ENCODE assay signal across 27 mouse cellular contexts in genomic region chr6:72154938-72155531, GRCm38 (mm10). TPM values are rescaled to one million over a fixed set of nuclear protein-coding genes. Genes with fewer than 3 reads are reported as not detected.
DNase-seq lines count a peak whose midpoint lies in the region; ATAC-seq and TF ChIP-seq lines count a peak whose summit lies in the region.
"Had no signal": no experiment of that assay in that cellular context is flagged by ENCODE, and none has a peak within 500 bp of the region (broad histone marks: within the 10 kb centered on the region; RNA-seq: fewer than 3 reads in every experiment).

No protein-coding gene starts in this region.

- H3K9me3 ChIP-seq in liver, embryonic 13.5 days (replicated peaks) = no peaks in the 10 kb centered on the region
- H3K9me3 ChIP-seq in liver, postnatal 0 days (ENCODE audit: low read length) = no peaks in the 10 kb centered on the region; the same call in 1 of the 2 replicates
- H3K9me3 ChIP-seq: embryonic facial prominence, embryonic 13.5 days; forebrain, embryonic 15.5 days; hindbrain, embryonic 12.5 days; kidney, embryonic 15.5 days; limb, embryonic 13.5 days; neural tube, embryonic 15.5 days had no signal

- H3K27ac ChIP-seq in liver, embryonic 13.5 days = no peak overlapping the region
- no peak overlapping the region for H3K27ac ChIP-seq in liver, postnatal 0 days (ENCODE audit: low read depth)
- H3K27ac ChIP-seq: embryonic facial prominence, embryonic 13.5 days; forebrain, embryonic 15.5 days; heart, embryonic 13.5 days; hindbrain, embryonic 12.5 days; kidney, embryonic 15.5 days; limb, embryonic 13.5 days; neural tube, embryonic 15.5 days; stomach, postnatal 0 days had no signal

- H3K27me3 ChIP-seq in liver, embryonic 13.5 days = no peaks in the 10 kb centered on the region
- H3K27me3 ChIP-seq in liver, postnatal 0 days (ENCODE audit: insufficient read depth, low read length) = no peaks in the 10 kb centered on the region
- H3K27me3 ChIP-seq in myocyte (ENCODE audit: control insufficient read depth, insufficient read depth, insufficient read length) = no peaks in the 10 kb centered on the region
- H3K27me3 ChIP-seq: embryonic facial prominence, embryonic 13.5 days; forebrain, embryonic 15.5 days; heart, embryonic 13.5 days; hindbrain, embryonic 12.5 days; kidney, embryonic 15.5 days; limb, embryonic 13.5 days; neural tube, embryonic 15.5 days had no signal

- 74% methylated on average over 7 of the region's 7 CpGs for WGBS in liver, embryonic 13.5 days (ENCODE audit: insufficient replicate concordance)
- 85% methylated on average over 7 of the region's 7 CpGs for WGBS in liver, postnatal 0 days (ENCODE audit: insufficient replicate concordance)

- TF ChIP-seq CTCF in liver, postnatal 0 days (IDR thresholded peaks at IDR 0.05; ENCODE audit: low read depth) = no peak

- H3K4me1 ChIP-seq in liver, embryonic 13.5 days (replicated peaks) = no peaks in the 10 kb centered on the region
- peaks cover 1% of the 10 kb centered on the region; the same call in 1 of the 2 replicates for H3K4me1 ChIP-seq in liver, postnatal 0 days (ENCODE audit: insufficient read depth)
- H3K4me1 ChIP-seq: embryonic facial prominence, embryonic 13.5 days; forebrain, embryonic 15.5 days; heart, embryonic 13.5 days; hindbrain, embryonic 12.5 days; kidney, embryonic 15.5 days; limb, embryonic 13.5 days; neural tube, embryonic 15.5 days had no signal

- H3K79me2 ChIP-seq in myocyte (ENCODE audit: control insufficient read depth, insufficient read depth) = no peaks in the 10 kb centered on the region

- peak; percentile 11 for TF ChIP-seq POLR2A in myocyte (IDR thresholded peaks at IDR 0.05; ENCODE audit: insufficient read length, low read depth)

- peaks cover 64% of the 10 kb centered on the region for H3K36me3 ChIP-seq in liver, embryonic 13.5 days
- H3K36me3 ChIP-seq in liver, postnatal 0 days (replicated peaks; ENCODE audit: insufficient read depth, low read length) = peaks cover 54% of the 10 kb centered on the region
- H3K36me3 ChIP-seq in myocyte (ENCODE audit: control insufficient read depth, insufficient read depth) = peaks cover 14% of the 10 kb centered on the region

- no peak for DNase-seq in liver, embryonic 13.5 days
- no peak for DNase-seq in liver, postnatal 0 days
- peak; percentile 34 for DNase-seq in gastrocnemius, postnatal 14 days
- DNase-seq in cerebellum, postnatal 25 days = no peak
- no peak for DNase-seq in lung, postnatal 25 days (ENCODE audit: low spot score)
- DNase-seq: adrenal gland, postnatal 14 days; cerebellum, adult 9-11 months; heart, adult 2 months; heart, postnatal 14 days; kidney, adult 11 months; kidney, postnatal 36 days; layer of hippocampus, postnatal 36 days; lung, postnatal 10 days; right cerebral cortex, adult 18-20 months; thymus, adult 2 months had no signal

- no peak for TF ChIP-seq EP300 in liver, postnatal 0 days (IDR thresholded peaks at IDR 0.05; ENCODE audit: low read depth)

- intact Hi-C loops in gastrocnemius, postnatal 14 days (cut with DNase I; ENCODE audit: low total_unique reads) = loop anchor here (10.0 kb wide), 1 partner anchor 50 kb away; no protein-coding TSS in a partner anchor

- H3K4me2 ChIP-seq in liver, embryonic 13.5 days = no peak overlapping the region
- no peak overlapping the region for H3K4me2 ChIP-seq in liver, postnatal 0 days (ENCODE audit: low read depth, low read length)
- no peak overlapping the region for H3K4me2 ChIP-seq in myocyte (ENCODE audit: low read depth)
- H3K4me2 ChIP-seq: embryonic facial prominence, embryonic 13.5 days; forebrain, embryonic 15.5 days; heart, embryonic 13.5 days; hindbrain, embryonic 12.5 days; kidney, embryonic 15.5 days; limb, embryonic 13.5 days; neural tube, embryonic 15.5 days had no signal

- no peak overlapping the region for H3K4me3 ChIP-seq in liver, embryonic 13.5 days (replicated peaks)
- no peak overlapping the region for H3K4me3 ChIP-seq in liver, postnatal 0 days (ENCODE audit: low read depth, low read length)
- no peak overlapping the region for H3K4me3 ChIP-seq in myocyte
- H3K4me3 ChIP-seq: embryonic facial prominence, embryonic 13.5 days; forebrain, embryonic 15.5 days; heart, adult 2 months; heart, embryonic 13.5 days; hindbrain, embryonic 12.5 days; kidney, embryonic 15.5 days; limb, embryonic 13.5 days; megakaryocyte, embryonic 14.5 days; neural tube, embryonic 15.5 days had no signal

- ATAC-seq in liver, embryonic 13.5 days (ENCODE audit: low read depth) = 0 out of 2 replicates have a peak, but pooled peaks have one; percentile 13
- ATAC-seq in liver, postnatal 0 days = no peak; the same call in 1 of the 2 replicates
- ATAC-seq in common myeloid progenitor, adult 5-6 weeks (replicated peaks; ENCODE audit: low read depth, poor library complexity, severe bottlenecking) = 0 out of 2 replicates have a peak, but pooled peaks have one; percentile 11
- ATAC-seq: forebrain, embryonic 15.5 days; midbrain, embryonic 16.5 days had no signal

- no peak overlapping the region for H3ac ChIP-seq in myocyte (ENCODE audit: control insufficient read depth, insufficient read length)

- H3K9ac ChIP-seq in liver, embryonic 13.5 days = no peak overlapping the region
- H3K9ac ChIP-seq in liver, postnatal 0 days (replicated peaks) = no peak overlapping the region
- H3K9ac ChIP-seq: embryonic facial prominence, embryonic 13.5 days; forebrain, embryonic 15.5 days; heart, embryonic 13.5 days; hindbrain, embryonic 12.5 days; kidney, embryonic 15.5 days; limb, embryonic 13.5 days; neural tube, embryonic 15.5 days had no signal

TF ChIP-seq in myocyte, 11 proteins besides CTCF, POLR2A, EP300 and RAD21:
- TF ChIP-seq MYOG (IDR thresholded peaks at IDR 0.05; ENCODE audit: control insufficient read depth in 1 of 3, insufficient read depth in 1 of 3, insufficient read length in 2 of 3, low read depth in 2 of 3) = peak in 2 of 3 experiments; percentile 63 to 85
- peak; percentile 58 for TF ChIP-seq TCF3 (IDR thresholded peaks at IDR 0.05; ENCODE audit: insufficient read length, low read depth)
- no peak for TF ChIP-seq SRF (IDR thresholded peaks at IDR 0.05; ENCODE audit: control insufficient read depth, insufficient read length, low read depth)
- peak; percentile 77 to 99 (median 99) for TF ChIP-seq MYOD1 (IDR thresholded peaks at IDR 0.05; ENCODE audit: control insufficient read depth in 1 of 3, insufficient read length in 2 of 3, low read depth in 2 of 3)

RNA-seq across cellular contexts. Expression of gene St3gal5, which starts 57.6 kb away (rescaled TPM):
- polyA plus RNA-seq in liver, embryonic 13.5 days (2015; fragmentation: Nextera tagmentation; extraction: Ambion mirVana) = 179 and 192 TPM in 2 replicates
- 175 and 212 TPM in 2 replicates for polyA plus RNA-seq in liver, postnatal 0 days (2015; fragmentation: Nextera tagmentation; extraction: Ambion mirVana)
- 33.8 and 41.8 TPM in 2 replicates for total RNA-seq in common myeloid progenitor, adult 5-6 weeks (2017)
- 10 to 100 TPM; 83.7 to 88.8 TPM for total RNA-seq in gastrocnemius, postnatal 14 days (2021)
- 94.5 TPM for polyA plus RNA-seq in myocyte (2012; fragmentation: generic; extraction: Trizol)
